Mouse (Mus musculus): ENCODE results near the gene Plk5.

GRCm38 (mm10) chr10:80322811-80323211 is 33.4 kb upstream of the Plk5 start:
- no peak for TF ChIP-seq GATA1 (IDR thresholded peaks at IDR 0.05; ENCODE audit: low read length)
- no peak for TF ChIP-seq TAL1 (IDR thresholded peaks at IDR 0.05; ENCODE audit: low read length)

Data from erythroblast, embryonic 14.5 days (primary cell).